Mouse (Mus musculus) forebrain, embryonic 14.5 days (tissue): ENCODE data around the gene Nop9. TPM values are rescaled to one million over a fixed set of nuclear protein-coding genes. Genes with fewer than 3 reads are reported as not detected.
A peak's percentile ranks its signal among the peaks of the same experiment; 100 is the strongest.

Source experiments
- ATAC-seq: fragments of 200-750 bp; cut with Nextera tagmentation; 2 replicates; pipeline ENCODE4 v1.8.0; 2017; ENCODE audit warnings: mild to moderate bottlenecking, moderate library complexity
- DNase-seq: peaks from one replicate; pipeline ENCODE4 v3.0.0-alpha.2; 2015; ENCODE audit warnings: low spot score
- H3K27ac ChIP-seq: fragments of 300-500 bp; sonication (generic); 2 replicates; pipeline ENCODE4 v1.5.1; 2014; ENCODE audit warnings: low read depth, mild to moderate bottlenecking, control low read depth, low read length, moderate library complexity
- H3K27me3 ChIP-seq: fragments of 300-500 bp; sonication (generic); replicated peaks from 2 replicates; pipeline ENCODE4 v1.6.1; 2014; ENCODE audit warnings: low read length, control low read depth, mixed read lengths; ENCODE audit not compliant: control insufficient read depth, insufficient read depth
- H3K36me3 ChIP-seq: fragments of 300-500 bp; sonication (generic); 2 replicates; pipeline ENCODE4 v1.6.1; 2014; ENCODE audit warnings: low read length, control low read depth; ENCODE audit not compliant: control insufficient read depth, insufficient read depth
- H3K4me1 ChIP-seq: fragments of 300-500 bp; sonication (generic); 2 replicates; pipeline ENCODE4 v1.6.1; 2014; ENCODE audit warnings: antibody characterized with exemption, low read length, control low read depth; ENCODE audit not compliant: control insufficient read depth, insufficient read depth
- H3K4me2 ChIP-seq: fragments of 300-500 bp; sonication (generic); 2 replicates; pipeline ENCODE4 v1.6.1; 2014; ENCODE audit warnings: mild to moderate bottlenecking, control low read depth, low read length
- H3K4me3 ChIP-seq: fragments of 300-500 bp; sonication (generic); 2 replicates; pipeline ENCODE4 v1.5.1; 2014; ENCODE audit warnings: low read depth, low read length, control low read depth
- H3K9ac ChIP-seq: fragments of 300-500 bp; sonication (generic); 2 replicates; pipeline ENCODE4 v1.6.1; 2014; ENCODE audit warnings: mild to moderate bottlenecking, low read length, control low read depth, moderate library complexity
- H3K9me3 ChIP-seq: fragments of 300-500 bp; sonication (generic); replicated peaks from 2 replicates; pipeline ENCODE4 v1.6.1; 2016; ENCODE audit warnings: low read length, control low read depth, mixed read lengths; ENCODE audit not compliant: control insufficient read depth
- WGBS: fragments of 180-500 bp; shearing (Covaris S2); extraction: QIAGEN DNeasy Blood & Tissue Kit; methylation state at CpG from one replicate; pipeline ENCODE4 v1.1.7; 2014; 5-methylcytosine and 5-hydroxymethylcytosine counted together
- polyA plus RNA-seq: library from polyadenylated mRNA; unstranded; fragments of >200 nt; fragmentation: Nextera tagmentation; extraction: Ambion mirVana; gene quantifications from 2 replicates; pipeline ENCODE4 v1.2.1, GENCODE M21; 2014

Nop9 gene
- polyA plus RNA-seq, 1 experiment from 2014 or later: 36.3 TPM

DNA sequence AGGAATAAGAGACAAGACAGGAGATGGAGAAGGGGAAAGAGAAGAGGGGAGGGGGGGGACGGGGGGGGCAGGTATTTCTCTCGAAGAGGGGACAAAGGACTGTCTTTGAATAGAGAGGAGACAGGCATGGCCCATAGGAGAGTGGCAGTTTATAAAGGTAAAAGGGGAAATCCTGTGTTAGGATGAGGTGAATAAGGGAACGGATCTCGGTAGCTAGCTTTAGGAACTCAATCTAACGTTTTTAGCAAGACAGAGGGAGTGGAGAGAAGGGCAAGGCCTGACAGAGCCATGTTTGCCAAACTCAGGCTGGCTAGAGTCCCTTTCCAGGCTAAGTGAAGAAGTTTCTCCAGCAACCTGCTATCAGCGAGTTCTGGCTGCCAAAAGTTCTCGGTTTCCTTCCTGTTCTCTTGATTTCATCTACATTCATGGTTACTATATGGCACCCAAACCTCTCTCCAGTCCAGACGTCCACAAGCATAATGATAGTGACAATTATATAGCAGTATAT is 23.0 kb upstream of the Nop9 start:
- Histone ChIP-seq H3K27ac (no peak overlapping the region), H3K36me3 (peaks cover 15% of the 10 kb centered on the region), H3K4me3 (peak overlapping the region; percentile 77), H3K9me3 (no peaks in the 10 kb centered on the region), H3K4me1 (no peaks in the 10 kb centered on the region), H3K27me3 (no peaks in the 10 kb centered on the region), H3K4me2 (peak overlapping the region; percentile 75), H3K9ac (peak overlapping the region; percentile 87)
- WGBS: 45% methylated on average over 8 of the region's 8 CpGs
- DNase-seq (no peak), ATAC-seq (peak; percentile 27)

DNA sequence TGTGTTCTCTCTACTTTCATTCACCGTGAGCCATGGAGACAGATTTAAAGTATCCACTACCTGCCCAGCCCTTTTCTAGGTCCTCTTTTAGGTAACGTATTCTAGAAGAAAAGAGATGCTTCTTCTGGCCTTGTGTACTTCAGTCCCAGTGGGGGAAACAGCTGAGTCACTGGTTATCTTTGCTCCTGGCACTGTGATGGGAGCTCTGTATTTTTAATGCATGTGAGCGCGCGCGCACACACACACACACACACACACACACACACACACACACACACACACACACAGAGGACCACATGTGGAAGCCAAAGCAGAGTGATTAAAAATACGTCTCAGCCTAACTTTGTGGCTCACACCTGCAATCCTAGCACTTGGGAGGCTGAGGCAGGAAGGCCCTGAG is 22.1 kb upstream of the Nop9 start:
- H3K36me3 ChIP-seq: peaks cover 10% of the 10 kb centered on the region
- no peaks in the 10 kb centered on the region for H3K27me3 ChIP-seq
- WGBS: 96% methylated on average over 7 of the region's 7 CpGs
- H3K9me3 ChIP-seq: no peaks in the 10 kb centered on the region
- H3K4me2 ChIP-seq: no peak overlapping the region
- no peak overlapping the region for H3K27ac ChIP-seq
- H3K4me1 ChIP-seq: no peaks in the 10 kb centered on the region
- ATAC-seq (no peak), DNase-seq (no peak)
- H3K9ac ChIP-seq: no peak overlapping the region
- no peak overlapping the region for H3K4me3 ChIP-seq

DNA sequence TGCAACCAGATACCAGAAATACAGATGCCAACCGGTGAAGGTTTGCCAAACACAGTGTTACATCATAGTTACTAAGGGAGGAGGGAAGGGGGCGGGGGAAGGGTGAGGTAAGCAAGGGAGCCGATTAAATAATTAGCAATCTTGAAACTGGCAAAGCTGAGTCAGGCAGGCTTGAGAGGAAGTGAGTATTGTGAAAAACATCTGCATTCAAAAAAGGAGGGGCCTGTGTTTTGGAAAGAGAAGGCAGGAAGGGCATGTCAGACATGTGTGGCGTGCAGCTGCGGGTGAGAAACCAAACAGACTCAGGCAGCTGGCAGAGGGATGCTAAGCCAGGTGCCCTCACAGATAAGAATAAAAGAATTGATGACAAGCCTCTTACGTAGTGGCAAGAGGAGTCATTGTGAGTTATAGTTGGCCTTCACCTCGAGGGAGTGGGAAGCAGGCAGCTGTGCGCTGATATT is 21.1 kb upstream of the Nop9 start:
- DNase-seq: no peak
- WGBS: 64% methylated on average over 8 of the region's 8 CpGs
- Histone ChIP-seq H3K4me2 (no peak overlapping the region), H3K9me3 (no peaks in the 10 kb centered on the region), H3K4me3 (no peak overlapping the region), H3K27ac (no peak overlapping the region), H3K36me3 (peaks cover under 1% of the 10 kb centered on the region; the same call in 1 of the 2 replicates), H3K27me3 (no peaks in the 10 kb centered on the region), H3K4me1 (no peaks in the 10 kb centered on the region), H3K9ac (no peak overlapping the region)
- no peak for ATAC-seq

DNA sequence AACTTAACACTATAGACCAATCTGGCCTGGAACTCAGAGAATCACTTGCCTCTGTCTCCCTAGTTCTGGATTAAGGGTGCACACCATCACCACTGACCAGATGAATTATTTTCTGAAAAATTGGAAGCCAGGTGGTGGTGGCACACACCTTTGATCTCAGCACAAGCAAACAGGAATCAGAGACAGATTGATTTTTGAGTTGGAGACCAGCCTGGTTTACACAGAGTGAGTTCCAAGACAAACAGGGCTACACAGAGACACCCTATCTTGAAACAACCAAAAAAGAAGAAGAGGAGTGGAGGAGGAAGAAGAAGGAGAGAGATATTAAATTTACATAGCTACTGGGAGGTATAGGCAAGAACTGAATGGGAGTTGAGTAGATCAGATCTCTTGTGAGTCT is 19.2 kb upstream of the Nop9 start:
- no peaks in the 10 kb centered on the region for H3K27me3 ChIP-seq
- H3K27ac ChIP-seq: no peak overlapping the region
- no peak overlapping the region for H3K4me3 ChIP-seq
- no peak overlapping the region for H3K4me2 ChIP-seq
- H3K36me3 ChIP-seq: no peaks in the 10 kb centered on the region
- ATAC-seq (no peak), DNase-seq (no peak)
- no peaks in the 10 kb centered on the region for H3K4me1 ChIP-seq
- no peak overlapping the region for H3K9ac ChIP-seq
- no peaks in the 10 kb centered on the region for H3K9me3 ChIP-seq

- Histone ChIP-seq H3K27me3 (no peaks in the 10 kb centered on the region), H3K27ac (no peak overlapping the region), H3K36me3 (no peaks in the 10 kb centered on the region), H3K4me1 (no peaks in the 10 kb centered on the region), H3K4me3 (no peak overlapping the region), H3K4me2 (no peak overlapping the region), H3K9ac (no peak overlapping the region), H3K9me3 (no peaks in the 10 kb centered on the region)
- DNase-seq: no peak
- no peak for ATAC-seq
- WGBS: 74% methylated on average over 8 of the region's 8 CpGs
Observed at GRCm38 (mm10) chr14:55727889-55728685, 17.4 kb upstream of the Nop9 start.

- Histone ChIP-seq H3K27ac (no peak overlapping the region), H3K4me2 (no peak overlapping the region), H3K4me3 (no peak overlapping the region), H3K9ac (no peak overlapping the region), H3K4me1 (no peaks in the 10 kb centered on the region), H3K9me3 (no peaks in the 10 kb centered on the region), H3K27me3 (no peaks in the 10 kb centered on the region), H3K36me3 (no peaks in the 10 kb centered on the region)
- 71% methylated on average over 7 of the region's 7 CpGs for WGBS
- no peak for ATAC-seq
- DNase-seq: no peak
Observed at GRCm38 (mm10) chr14:55730116-55730515, 15.4 kb upstream of the Nop9 start.

GRCm38 (mm10) chr14:55730531-55731032 is 14.9 kb upstream of the Nop9 start:
- no peak overlapping the region for H3K4me3 ChIP-seq
- H3K4me1 ChIP-seq: no peaks in the 10 kb centered on the region
- no peaks in the 10 kb centered on the region for H3K9me3 ChIP-seq
- peak; percentile 66 for DNase-seq
- no peak overlapping the region for H3K9ac ChIP-seq
- ATAC-seq: no peak
- no peaks in the 10 kb centered on the region for H3K36me3 ChIP-seq
- no peak overlapping the region for H3K4me2 ChIP-seq
- no peak overlapping the region for H3K27ac ChIP-seq
- WGBS: 66% methylated on average over 7 of the region's 7 CpGs
- no peaks in the 10 kb centered on the region for H3K27me3 ChIP-seq

GRCm38 (mm10) chr14:55733889-55734288 is 11.6 kb upstream of the Nop9 start:
- peaks cover 9% of the 10 kb centered on the region; the same call in 1 of the 2 replicates for H3K36me3 ChIP-seq
- H3K9ac ChIP-seq: no peak overlapping the region
- no peaks in the 10 kb centered on the region for H3K4me1 ChIP-seq
- H3K27me3 ChIP-seq: no peaks in the 10 kb centered on the region
- ATAC-seq: no peak
- DNase-seq: no peak
- no peak overlapping the region for H3K27ac ChIP-seq
- no peaks in the 10 kb centered on the region for H3K9me3 ChIP-seq
- H3K4me2 ChIP-seq: no peak overlapping the region
- 76% methylated on average over 10 of the region's 10 CpGs for WGBS
- H3K4me3 ChIP-seq: no peak overlapping the region

- Histone ChIP-seq H3K27ac (no peak overlapping the region), H3K4me1 (no peaks in the 10 kb centered on the region), H3K4me3 (no peak overlapping the region), H3K27me3 (no peaks in the 10 kb centered on the region), H3K4me2 (no peak overlapping the region), H3K9ac (no peak overlapping the region), H3K9me3 (no peaks in the 10 kb centered on the region), H3K36me3 (peaks cover 19% of the 10 kb centered on the region)
- DNase-seq: no peak
- ATAC-seq: no peak
- WGBS: 74% methylated on average over 7 of the region's 7 CpGs
Observed at GRCm38 (mm10) chr14:55734869-55735268, 10.6 kb upstream of the Nop9 start.
